Mouse (Mus musculus) cerebellum, adult 2 months (tissue): Measurements from ENCODE around the gene Hsd3b7. TPM values are rescaled to one million over a fixed set of nuclear protein-coding genes. Genes with fewer than 3 reads are reported as not detected.
A peak's percentile ranks its signal among the peaks of the same experiment; 100 is the strongest.
"Not testable (repeated sequence)": the region's sequence is repeated elsewhere in the genome, so short reads cannot be mapped to it uniquely, and the experiment has no call there.

Source experiments
- DNase-seq, 2 experiments: peaks; one replicate each; pipeline ENCODE4 v3.0.0; 2021
- H3K27ac ChIP-seq: fragments of 200-500 bp; 2 replicates; pipeline ENCODE4 v1.5.1; 2012; ENCODE audit warnings: low read length, control low read depth, inconsistent platforms; ENCODE audit not compliant: insufficient read depth
- H3K27me3 ChIP-seq: fragments of 200-500 bp; 2 replicates; pipeline ENCODE4 v1.6.1; 2012; ENCODE audit warnings: inconsistent platforms, mild to moderate bottlenecking, low read length, moderate library complexity; ENCODE audit not compliant: control insufficient read depth, insufficient read depth
- H3K4me1 ChIP-seq: fragments of 200-500 bp; 2 replicates; pipeline ENCODE4 v1.6.1; 2011; ENCODE audit warnings: low read length; ENCODE audit not compliant: control insufficient read depth, insufficient read depth
- H3K4me3 ChIP-seq: fragments of 200-500 bp; replicated peaks from 2 replicates; pipeline ENCODE3; 2011; ENCODE audit warnings: mild to moderate bottlenecking, low read depth, low read length, control low read depth; ENCODE audit not compliant: insufficient read depth
- CTCF ChIP-seq: fragments of 200-500 bp; IDR thresholded peaks from 2 replicates; pipeline ENCODE4 v1.5.1; 2011; ENCODE audit warnings: low read depth, mild to moderate bottlenecking, control low read depth, low read length, moderate library complexity, borderline replicate concordance; ENCODE audit not compliant: insufficient read depth
- POLR2A ChIP-seq: fragments of 200-500 bp; IDR thresholded peaks from 2 replicates; pipeline ENCODE4 v1.6.1; 2011; ENCODE audit warnings: low read length, control low read depth, borderline replicate concordance; ENCODE audit not compliant: insufficient read depth
- WGBS: fragments of 180-500 bp; shearing (Covaris S2); methylation state at CpG from one replicate; pipeline ENCODE4 v1.1.7; 2018; 5-methylcytosine and 5-hydroxymethylcytosine counted together
- polyA plus RNA-seq: library from polyadenylated mRNA; depleted of rRNA; stranded (reverse); fragments of >200 nt; gene quantifications from 2 replicates; pipeline ENCODE4 v1.2.3, GENCODE M21; 2012

Gene Hsd3b7
- polyA plus RNA-seq, 1 experiment: 30.4 TPM

GRCm38 (mm10) chr7:127770039-127770905 is 30.1 kb upstream of the Hsd3b7 start:
- Histone ChIP-seq H3K4me3 (peak overlapping the region; percentile 85), H3K27ac (peak overlapping the region; percentile 67), H3K27me3 (no peaks in the 10 kb centered on the region), H3K4me1 (peaks cover 5% of the 10 kb centered on the region; the same call in 1 of the 2 replicates)
- TF ChIP-seq CTCF (no peak), POLR2A (no peak)
- WGBS: 4% methylated on average over 27 of the region's 27 CpGs
- peak in 1 of 2 experiments; percentile 26 for DNase-seq

- H3K27ac ChIP-seq: no peak overlapping the region
- no peak overlapping the region for H3K4me3 ChIP-seq
- DNase-seq: no peak
- 62% methylated on average over 5 of the region's 5 CpGs for WGBS
- no peak for TF ChIP-seq CTCF
- no peak for TF ChIP-seq POLR2A
- peaks cover 5% of the 10 kb centered on the region; the same call in 1 of the 2 replicates for H3K4me1 ChIP-seq
- H3K27me3 ChIP-seq: no peaks in the 10 kb centered on the region
Measured at GRCm38 (mm10) chr7:127771262-127771661, 29.1 kb upstream of the Hsd3b7 start.

- 58% methylated on average over 3 of the region's 3 CpGs for WGBS
- Histone ChIP-seq H3K4me3 (no peak overlapping the region), H3K27ac (no peak overlapping the region), H3K27me3 (no peaks in the 10 kb centered on the region), H3K4me1 (peaks cover 5% of the 10 kb centered on the region; the same call in 1 of the 2 replicates)
- TF ChIP-seq POLR2A (no peak), CTCF (no peak)
- no peak for DNase-seq
Measured at GRCm38 (mm10) chr7:127772080-127772479, 28.3 kb upstream of the Hsd3b7 start.

- WGBS: 90% methylated on average over 1 of the region's 1 CpGs
- H3K4me3 ChIP-seq: no peak overlapping the region
- no peaks in the 10 kb centered on the region for H3K27me3 ChIP-seq
- H3K4me1 ChIP-seq: peaks cover 5% of the 10 kb centered on the region; the same call in 1 of the 2 replicates
- TF ChIP-seq POLR2A (no peak), CTCF (no peak)
- H3K27ac ChIP-seq: no peak overlapping the region
- DNase-seq: no peak
Measured at GRCm38 (mm10) chr7:127772557-127772956, 27.8 kb upstream of the Hsd3b7 start.

GRCm38 (mm10) chr7:127773664-127774384 is 26.6 kb upstream of the Hsd3b7 start:
- WGBS: 36% methylated on average over 9 of the region's 9 CpGs
- TF ChIP-seq POLR2A (no peak), CTCF (peak; percentile 90)
- peak; percentile 81 to 84 for DNase-seq
- Histone ChIP-seq H3K4me1 (peaks cover 5% of the 10 kb centered on the region; the same call in 1 of the 2 replicates), H3K4me3 (no peak overlapping the region), H3K27ac (peak overlapping the region; percentile 15; the same call in 1 of the 2 replicates), H3K27me3 (no peaks in the 10 kb centered on the region)

- Histone ChIP-seq H3K27ac (peak overlapping the region; percentile 100), H3K4me3 (peak overlapping the region; percentile 93)
- H3K27me3 ChIP-seq, H3K4me1 ChIP-seq, DNase-seq: not testable (repeated sequence)
- WGBS: 63% methylated on average over 7 of the region's 7 CpGs
Measured at GRCm38 (mm10) chr7:127775837-127776236, 24.6 kb upstream of the Hsd3b7 start.

GRCm38 (mm10) chr7:127776426-127776825 is 24.0 kb upstream of the Hsd3b7 start, which contains the start of gene Setd1a:
Setd1a (plus strand) TSS chr7:127776670.
- peak within 1 kb of the TSS; percentile 100 for H3K27ac ChIP-seq
- H3K4me1 ChIP-seq: peaks cover 5% of the 10 kb centered on the region; the same call in 1 of the 2 replicates
- no peaks in the 10 kb centered on the region for H3K27me3 ChIP-seq
- WGBS: under 1% methylated on average over 23 of the region's 23 CpGs
- no peak for TF ChIP-seq CTCF
- peak; percentile 58; the same call in 1 of the 2 replicates for TF ChIP-seq POLR2A
- peak within 1 kb of the TSS; percentile 93 for H3K4me3 ChIP-seq
- DNase-seq: peak; percentile 89 to 91
